Mouse (Mus musculus) kidney, embryonic 14.5 days (tissue): ENCODE data around the gene Hrk. TPM values are rescaled to one million over a fixed set of nuclear protein-coding genes. Genes with fewer than 3 reads are reported as not detected.

ENCODE experiments used
- ATAC-seq: fragments of 200-750 bp; cut with Nextera tagmentation; 2 replicates; pipeline ENCODE4 v1.8.0; 2017; ENCODE audit warnings: moderate number of reproducible peaks, mild to moderate bottlenecking, moderate TSS enrichment, moderate library complexity; ENCODE audit not compliant: low FRiP score, low TSS enrichment
- H3K27ac ChIP-seq: fragments of 300-500 bp; sonication (generic); 2 replicates; pipeline ENCODE4 v1.5.1; 2014; ENCODE audit warnings: low read depth, mild to moderate bottlenecking, low read length, moderate library complexity, mixed read lengths
- H3K27me3 ChIP-seq: fragments of 300-500 bp; sonication (generic); 2 replicates; pipeline ENCODE4 v1.6.1; 2014; ENCODE audit warnings: mild to moderate bottlenecking, low read length; ENCODE audit not compliant: control insufficient read depth, insufficient read depth
- H3K36me3 ChIP-seq: fragments of 300-500 bp; sonication (generic); 2 replicates; pipeline ENCODE4 v1.6.1; 2014; ENCODE audit warnings: low read length, mixed read lengths; ENCODE audit not compliant: control insufficient read depth, insufficient read depth
- H3K4me1 ChIP-seq: fragments of 300-500 bp; sonication (generic); 2 replicates; pipeline ENCODE4 v1.6.1; 2014; ENCODE audit warnings: low read length, mixed read lengths; ENCODE audit not compliant: control insufficient read depth, insufficient read depth
- H3K4me2 ChIP-seq: fragments of 300-500 bp; sonication (generic); replicated peaks from 2 replicates; pipeline ENCODE4 v1.6.1; 2014; ENCODE audit warnings: low read depth, mild to moderate bottlenecking, low read length
- H3K4me3 ChIP-seq: fragments of 300-500 bp; sonication (generic); 2 replicates; pipeline ENCODE4 v1.5.1; 2014; ENCODE audit warnings: mild to moderate bottlenecking, low read length
- H3K9ac ChIP-seq: fragments of 300-500 bp; sonication (generic); 2 replicates; pipeline ENCODE4 v1.6.1; 2014; ENCODE audit warnings: low read depth, mild to moderate bottlenecking, low read length, moderate library complexity
- H3K9me3 ChIP-seq: fragments of 300-500 bp; sonication (generic); 2 replicates; pipeline ENCODE4 v1.6.1; 2016; ENCODE audit warnings: low read length; ENCODE audit not compliant: control insufficient read depth
- WGBS: fragments of 180-500 bp; shearing (Covaris S2); extraction: QIAGEN DNeasy Blood & Tissue Kit; methylation state at CpG from one replicate; pipeline ENCODE4 v1.1.7; 2014; 5-methylcytosine and 5-hydroxymethylcytosine counted together
- polyA plus RNA-seq: library from polyadenylated mRNA; unstranded; fragments of >200 nt; fragmentation: Nextera tagmentation; extraction: Ambion mirVana; gene quantifications from 2 replicates; pipeline ENCODE4 v1.2.1, GENCODE M21; 2014

Hrk gene
- polyA plus RNA-seq, 1 experiment from 2014 or later: 0.04 TPM

DNA sequence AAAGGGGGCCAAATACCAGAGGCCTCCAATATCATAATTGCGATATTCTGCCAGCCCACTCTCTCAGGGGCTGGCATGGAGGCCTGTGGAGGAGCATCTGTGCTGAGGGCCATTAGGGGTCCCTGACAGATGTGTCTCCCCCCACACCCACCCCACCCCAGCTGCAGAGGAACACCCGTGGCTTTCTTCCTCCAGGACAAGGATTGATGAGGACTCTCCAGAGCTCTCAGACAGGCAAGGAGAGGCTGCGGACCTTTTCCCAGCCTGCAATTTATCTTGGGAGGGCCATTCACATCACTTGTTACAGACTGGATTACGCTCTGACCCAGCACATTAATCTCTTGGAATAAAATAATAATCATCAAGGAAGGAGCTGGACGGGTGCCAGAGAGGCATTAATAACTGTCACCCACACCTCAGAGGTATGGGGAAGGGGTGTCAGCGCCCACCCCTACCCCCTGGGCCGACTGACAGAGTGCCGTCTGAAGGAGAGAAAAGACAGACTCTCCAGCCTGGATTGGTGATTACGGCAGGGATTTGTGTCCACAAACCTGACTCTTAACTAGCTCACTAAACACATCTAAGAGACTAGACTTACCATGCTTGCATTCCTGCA is 58.8 kb downstream of the Hrk start:
- H3K4me2 ChIP-seq: no peak overlapping the region
- H3K9me3 ChIP-seq: no peaks in the 10 kb centered on the region
- WGBS: 45% methylated on average over 9 of the region's 9 CpGs
- no peak for ATAC-seq
- H3K36me3 ChIP-seq: peaks cover 4% of the 10 kb centered on the region; the same call in 1 of the 2 replicates
- H3K4me3 ChIP-seq: no peak overlapping the region
- H3K9ac ChIP-seq: no peak overlapping the region
- H3K4me1 ChIP-seq: no peaks in the 10 kb centered on the region
- no peaks in the 10 kb centered on the region for H3K27me3 ChIP-seq
- no peak overlapping the region for H3K27ac ChIP-seq

GRCm38 (mm10) chr5:118230071-118230611 is 65.7 kb downstream of the Hrk start:
- WGBS: 94% methylated on average over 13 of the region's 13 CpGs
- H3K4me1 ChIP-seq: no peaks in the 10 kb centered on the region
- no peak for ATAC-seq
- H3K4me2 ChIP-seq: no peak overlapping the region
- H3K27ac ChIP-seq: no peak overlapping the region
- no peak overlapping the region for H3K4me3 ChIP-seq
- H3K36me3 ChIP-seq: peaks cover 9% of the 10 kb centered on the region; the same call in 1 of the 2 replicates
- H3K9me3 ChIP-seq: no peaks in the 10 kb centered on the region
- H3K9ac ChIP-seq: no peak overlapping the region
- H3K27me3 ChIP-seq: no peaks in the 10 kb centered on the region

GRCm38 (mm10) chr5:118236891-118237290 is 72.4 kb downstream of the Hrk start:
- Histone ChIP-seq H3K4me1 (no peaks in the 10 kb centered on the region), H3K4me2 (no peak overlapping the region), H3K27ac (no peak overlapping the region), H3K4me3 (no peak overlapping the region), H3K27me3 (no peaks in the 10 kb centered on the region), H3K36me3 (peaks cover 7% of the 10 kb centered on the region; the same call in 1 of the 2 replicates), H3K9ac (no peak overlapping the region), H3K9me3 (no peaks in the 10 kb centered on the region)
- WGBS: 85% methylated on average over 12 of the region's 12 CpGs
- no peak for ATAC-seq

Other genes with a start within 250 kb of the Hrk start
- 38.4 and 82.9 TPM in 2 replicates for gene Fbxo21, start 187.9 kb upstream of the Hrk start, polyA plus RNA-seq
- 10.1 and 12.3 TPM in 2 replicates for gene Tesc, start 136.9 kb upstream of the Hrk start, polyA plus RNA-seq
- gene Fbxw8, start 9.2 kb upstream of the Hrk start, polyA plus RNA-seq: 22.8 and 28.6 TPM in 2 replicates
- 3.2 and 4.2 TPM in 2 replicates for gene Rnft2, start 80.5 kb downstream of the Hrk start, polyA plus RNA-seq
- gene 2410131K14Rik, start 80.6 kb downstream of the Hrk start, polyA plus RNA-seq: 8.4 and 10.9 TPM in 2 replicates